Mouse (Mus musculus) frontal cortex, adult 2 months (tissue): ENCODE measurements around the gene H2-Q6. TPM values are rescaled to one million over a fixed set of nuclear protein-coding genes. Genes with fewer than 3 reads are reported as not detected.
"Not testable (repeated sequence)": the region's sequence is repeated elsewhere in the genome, so short reads cannot be mapped to it uniquely, and the experiment has no call there.

Source experiments
- DNase-seq, 2 experiments: peaks; one replicate each; pipeline ENCODE4 v3.0.0; 2022; ENCODE audit warnings: low spot score in 1 of 2; ENCODE audit errors: extremely low spot score in 1 of 2
- polyA plus RNA-seq: library from polyadenylated mRNA; depleted of rRNA; stranded (reverse); fragments of >200 nt; gene quantifications from 2 replicates; pipeline ENCODE4 v1.2.3, GENCODE M21; 2012; rRNA removed

The H2-Q6 gene
- 0.88 and 0.99 TPM in 2 replicates for polyA plus RNA-seq

DNA sequence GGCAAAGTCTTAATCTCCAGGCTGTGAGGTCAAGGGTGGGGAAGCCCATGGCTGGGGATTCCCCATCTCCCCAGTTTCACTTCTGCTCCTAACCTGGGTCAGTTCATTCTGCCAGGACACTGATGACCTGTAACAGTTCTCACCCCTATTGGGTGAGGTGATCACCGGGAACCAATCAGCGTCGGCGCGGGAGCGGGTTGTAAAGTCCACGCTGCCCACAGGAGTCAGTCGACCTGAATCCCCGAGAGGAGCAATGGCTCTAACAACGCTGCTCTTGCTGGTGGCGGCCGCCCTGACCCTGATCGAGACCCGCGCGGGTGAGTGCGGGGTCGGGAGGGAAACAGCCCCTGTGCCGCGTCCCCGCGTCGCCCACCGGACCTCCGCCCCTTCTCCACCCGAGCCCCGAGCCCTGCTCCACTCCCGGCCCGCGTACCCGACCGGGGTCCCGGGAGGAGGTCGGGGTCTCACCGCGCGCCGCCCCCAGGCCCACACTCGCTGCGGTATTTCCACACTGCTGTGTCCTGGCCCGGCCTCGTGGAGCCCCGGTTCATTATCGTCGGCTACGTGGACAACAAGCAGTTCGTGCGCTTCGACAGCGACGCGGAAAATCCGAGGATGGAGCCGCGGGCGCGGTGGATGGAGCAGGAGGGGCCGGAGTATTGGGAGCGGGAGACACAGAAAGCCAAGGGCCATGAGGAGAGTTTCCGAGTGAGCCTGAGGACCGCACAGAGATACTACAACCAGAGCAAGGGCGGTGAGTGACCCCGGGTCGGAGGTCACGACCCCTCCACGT is at the start of gene H2-Q6:
TSS of gene H2-Q6 (plus strand) at position 227 of the 793 bp plus-strand sequence.
- not testable (repeated sequence) for DNase-seq

DNA sequence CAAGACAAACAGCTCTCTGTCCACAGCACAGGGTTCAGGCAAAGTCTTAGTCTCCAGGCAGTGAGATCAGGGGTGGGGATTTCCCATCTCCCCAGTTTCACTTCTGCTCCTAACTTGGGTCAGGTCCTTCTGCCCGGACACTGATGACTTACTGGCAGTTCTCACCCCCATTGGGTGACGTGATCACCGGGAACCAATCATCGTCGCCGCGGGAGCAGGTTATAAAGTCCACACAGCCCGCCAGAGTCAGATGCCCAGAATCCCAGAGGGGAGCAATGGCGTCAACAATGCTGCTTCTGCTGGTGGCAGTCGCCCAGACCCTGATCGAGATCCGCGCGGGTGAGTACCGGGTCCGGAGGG is 45.3 kb upstream of the H2-Q6 start, which contains the start of gene H2-Q4:
TSS of gene H2-Q4 (plus strand) at position 249 of the 360 bp plus-strand sequence.
- peak; percentile 52 to 80 for DNase-seq

DNA sequence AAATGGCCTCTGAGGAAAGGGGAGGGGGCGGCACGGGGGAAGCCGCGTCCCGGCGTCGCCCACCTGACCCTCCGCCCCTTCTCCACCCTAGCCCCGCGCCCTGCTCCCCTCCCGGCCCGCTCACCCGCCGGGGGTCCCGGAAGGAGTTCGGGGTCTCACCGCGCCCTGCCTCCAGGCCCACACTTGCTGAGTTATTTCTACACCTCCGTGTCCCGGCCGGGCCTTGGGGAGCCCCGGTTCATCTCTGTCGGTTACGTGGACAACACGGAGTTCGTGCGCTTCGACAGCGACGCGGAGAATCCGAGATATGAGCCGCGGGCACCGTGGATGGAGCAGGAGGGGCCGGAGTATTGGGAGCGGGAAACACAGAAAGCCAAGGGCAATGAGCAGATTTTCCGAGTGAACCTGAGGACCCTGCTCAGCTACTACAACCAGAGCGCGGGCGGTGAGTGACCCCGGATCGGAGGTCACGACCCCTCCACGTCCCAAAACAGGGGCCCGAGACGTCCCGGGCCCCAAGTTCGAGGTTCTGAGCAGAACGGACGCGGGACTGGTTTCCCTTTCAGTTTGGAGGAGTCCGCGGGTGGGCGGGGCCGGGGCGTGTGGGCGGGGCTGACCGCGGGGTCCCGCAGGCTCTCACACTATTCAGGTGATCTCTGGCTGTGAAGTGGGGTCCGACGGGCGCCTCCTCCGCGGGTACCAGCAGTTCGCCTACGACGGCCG is 44.8 kb upstream of the H2-Q6 start:
- no peak for DNase-seq

DNA sequence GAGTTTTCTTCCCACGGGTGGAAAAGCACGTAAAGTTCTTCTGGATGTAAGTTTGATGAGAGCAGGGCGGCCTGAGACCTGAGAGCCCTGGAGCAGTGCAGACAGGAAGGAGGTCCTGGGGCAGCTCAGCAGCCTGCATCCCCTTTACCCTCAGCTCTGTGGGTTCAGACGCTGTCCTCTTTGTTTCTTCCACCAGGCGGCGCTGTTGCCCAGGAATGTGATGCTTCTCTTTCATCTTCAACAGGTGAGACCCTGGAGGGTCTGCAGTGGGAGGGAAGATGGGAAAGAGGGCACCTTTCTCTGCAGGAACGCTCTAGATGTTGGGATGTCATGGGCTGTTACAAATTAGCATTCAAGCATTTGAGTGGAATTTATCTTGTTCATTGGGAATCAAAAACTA is 34.9 kb upstream of the H2-Q6 start:
- DNase-seq, result not testable (repeated sequence)

DNA sequence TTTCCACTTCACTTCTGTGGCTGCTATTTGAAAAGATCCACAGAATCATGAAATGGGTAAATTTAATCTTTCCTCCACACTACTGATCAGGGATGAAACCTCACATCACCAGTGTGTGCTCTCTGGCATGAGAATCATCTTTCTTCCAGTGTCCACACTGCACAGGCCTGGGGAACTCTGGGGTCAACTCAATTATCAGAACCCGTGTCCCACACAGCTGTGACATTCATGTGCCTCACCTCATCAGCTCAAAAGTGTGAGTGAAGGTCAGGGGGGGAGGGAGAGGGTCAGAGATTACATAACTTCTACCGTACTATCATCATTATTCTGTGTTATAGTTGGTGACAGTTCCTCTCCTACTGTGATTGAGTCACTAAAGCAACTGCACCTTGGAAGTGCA is 32.0 kb upstream of the H2-Q6 start:
- not testable (repeated sequence) for DNase-seq

DNA sequence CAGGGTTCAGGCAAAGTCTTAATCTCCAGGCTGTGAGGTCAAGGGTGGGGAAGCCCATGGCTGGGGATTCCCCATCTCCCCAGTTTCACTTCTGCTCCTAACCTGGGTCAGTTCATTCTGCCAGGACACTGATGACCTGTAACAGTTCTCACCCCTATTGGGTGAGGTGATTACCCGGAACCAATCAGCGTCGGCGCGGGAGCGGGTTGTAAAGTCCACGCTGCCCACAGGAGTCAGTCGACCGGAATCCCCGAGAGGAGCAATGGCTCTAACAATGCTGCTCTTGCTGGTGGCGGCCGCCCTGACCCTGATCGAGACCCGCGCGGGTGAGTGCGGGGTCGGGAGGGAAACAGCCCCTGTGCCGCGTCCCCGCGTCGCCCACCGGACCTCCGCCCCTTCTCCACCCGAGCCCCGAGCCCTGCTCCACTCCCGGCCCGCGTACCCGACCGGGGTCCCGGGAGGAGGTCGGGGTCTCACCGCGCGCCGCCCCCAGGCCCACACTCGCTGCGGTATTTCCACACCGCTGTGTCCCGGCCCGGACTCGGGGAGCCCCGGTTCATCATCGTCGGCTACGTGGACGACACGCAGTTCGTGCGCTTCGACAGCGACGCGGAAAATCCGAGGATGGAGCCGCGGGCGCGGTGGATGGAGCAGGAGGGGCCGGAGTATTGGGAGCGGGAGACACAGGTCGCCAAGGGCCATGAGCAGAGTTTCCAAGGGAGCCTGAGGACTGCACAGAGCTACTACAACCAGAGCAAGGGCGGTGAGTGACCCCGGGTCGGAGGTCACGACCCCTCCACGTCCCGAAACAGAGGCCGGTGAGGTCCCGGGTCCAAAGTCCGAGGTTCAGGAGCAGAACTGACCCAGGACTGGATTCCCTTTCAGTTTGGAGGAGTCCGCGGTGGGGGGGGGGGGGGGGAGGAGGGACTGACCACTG is 30.5 kb upstream of the H2-Q6 start:
- DNase-seq, result not testable (repeated sequence)

DNA sequence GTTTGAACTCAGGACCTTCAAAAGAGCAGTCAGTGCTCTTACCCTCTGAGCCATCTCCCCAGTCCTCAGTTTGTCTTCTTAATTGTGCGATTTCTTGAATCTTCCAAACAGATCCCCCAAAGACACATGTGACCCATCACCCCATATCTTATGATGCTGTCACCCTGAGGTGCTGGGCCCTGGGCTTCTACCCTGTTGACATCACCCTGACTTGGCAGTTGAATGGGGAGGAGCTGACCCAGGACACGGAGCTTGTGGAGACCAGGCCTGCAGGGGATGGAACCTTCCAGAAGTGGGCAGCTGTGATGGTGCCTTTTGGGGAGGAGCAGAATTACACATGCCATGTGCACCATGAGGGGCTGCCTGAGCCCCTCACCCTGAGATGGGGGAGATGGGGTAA is 27.7 kb upstream of the H2-Q6 start:
- not testable (repeated sequence) for DNase-seq

DNA sequence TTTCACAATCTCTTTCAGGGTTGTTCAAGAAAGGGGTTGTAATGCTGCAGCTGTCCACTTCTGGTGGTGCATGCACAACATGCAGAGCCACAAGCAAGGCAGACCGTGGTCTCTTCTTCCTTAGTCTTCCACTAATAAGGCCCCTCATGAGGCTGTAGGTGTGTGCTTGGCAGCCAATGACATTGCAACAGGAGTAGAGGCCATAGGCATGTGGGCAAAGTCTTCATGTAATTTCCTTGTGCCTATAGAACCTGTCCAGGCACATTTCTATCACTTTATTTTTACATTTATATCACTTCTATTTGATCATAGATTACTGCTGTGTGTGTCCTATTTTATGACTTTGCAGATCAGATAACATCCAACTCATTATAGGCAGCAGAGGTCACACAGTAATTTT is 11.6 kb upstream of the H2-Q6 start:
- not testable (repeated sequence) for DNase-seq

DNA sequence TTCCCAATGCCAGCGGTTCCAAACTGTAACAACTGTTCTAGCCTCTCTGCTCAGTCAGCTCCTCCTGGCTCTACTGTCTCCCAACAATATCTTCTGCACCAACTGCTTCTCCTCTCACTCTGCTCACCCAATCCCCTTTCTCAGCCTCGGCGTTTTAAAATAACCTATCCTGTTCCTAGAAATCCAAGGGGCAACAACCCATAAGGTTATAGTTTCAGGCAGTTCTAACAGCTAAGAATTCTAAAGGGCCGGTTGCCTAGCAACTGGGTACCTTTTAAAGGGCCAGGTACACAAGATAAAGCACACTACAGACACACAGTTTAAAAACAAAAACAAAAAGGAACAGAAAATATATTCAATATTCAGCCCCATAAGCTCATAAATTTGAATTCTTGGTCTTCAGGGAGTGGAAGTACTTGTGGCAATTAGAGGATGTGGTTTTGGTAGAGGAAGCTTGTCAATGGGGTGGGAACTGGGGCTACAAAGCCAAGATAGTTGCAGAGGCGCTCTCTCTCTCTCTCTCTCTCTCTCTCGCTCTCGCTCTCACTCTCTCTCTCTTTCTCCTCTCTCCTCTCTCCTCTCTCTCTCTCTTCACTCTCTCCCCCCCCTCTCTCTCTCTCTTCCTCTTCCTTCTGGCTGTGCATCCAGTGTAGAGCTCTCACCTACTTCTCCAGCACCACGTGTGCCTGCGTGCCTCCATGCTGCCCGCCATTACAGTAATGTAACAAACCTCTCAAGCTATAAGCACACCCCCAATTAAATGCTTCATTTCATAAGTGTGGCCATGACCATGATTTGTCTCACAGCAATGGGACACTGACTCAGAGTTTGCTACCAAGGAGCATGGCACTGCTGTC is 9.1 kb upstream of the H2-Q6 start:
- DNase-seq, result not testable (repeated sequence)

DNA sequence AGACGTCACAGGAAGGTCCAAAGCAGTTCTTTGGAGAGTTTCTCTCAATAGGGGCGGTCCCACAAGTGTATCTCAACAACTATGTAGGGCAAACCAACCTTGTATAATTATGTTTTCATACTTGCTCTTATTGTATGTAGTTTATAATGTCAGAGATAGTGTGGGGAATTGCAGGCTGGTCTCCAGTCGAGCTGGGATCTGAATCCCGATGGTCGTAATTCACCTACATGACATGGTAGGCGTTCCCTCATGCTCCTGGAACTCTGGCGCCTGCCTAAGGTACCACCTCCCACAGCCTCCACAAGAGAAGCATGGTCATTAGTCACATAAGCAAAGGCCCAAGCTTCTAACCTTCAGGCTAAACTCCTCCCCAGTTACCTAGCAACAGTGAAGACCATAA is 5.9 kb upstream of the H2-Q6 start:
- no peak for DNase-seq

DNA sequence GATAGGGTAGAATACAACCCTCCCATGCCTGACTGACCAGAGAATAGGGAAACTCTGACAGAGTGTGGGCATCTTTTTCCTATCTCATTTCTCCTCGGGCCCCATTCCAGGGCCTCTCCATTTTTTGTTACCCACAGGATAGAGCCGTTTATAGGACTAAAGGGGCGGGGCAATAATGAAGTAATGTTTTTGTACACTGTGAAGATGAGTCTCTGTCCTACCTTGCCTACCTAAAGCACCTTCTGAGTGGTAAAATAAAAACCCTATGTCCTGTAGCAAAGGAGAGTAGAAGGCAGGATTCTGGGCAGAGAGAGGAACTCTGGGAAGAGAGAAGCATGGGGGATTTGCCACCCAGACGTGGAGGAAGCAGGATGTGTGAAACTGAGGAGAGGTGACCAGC is 5.1 kb upstream of the H2-Q6 start:
- not testable (repeated sequence) for DNase-seq

DNA sequence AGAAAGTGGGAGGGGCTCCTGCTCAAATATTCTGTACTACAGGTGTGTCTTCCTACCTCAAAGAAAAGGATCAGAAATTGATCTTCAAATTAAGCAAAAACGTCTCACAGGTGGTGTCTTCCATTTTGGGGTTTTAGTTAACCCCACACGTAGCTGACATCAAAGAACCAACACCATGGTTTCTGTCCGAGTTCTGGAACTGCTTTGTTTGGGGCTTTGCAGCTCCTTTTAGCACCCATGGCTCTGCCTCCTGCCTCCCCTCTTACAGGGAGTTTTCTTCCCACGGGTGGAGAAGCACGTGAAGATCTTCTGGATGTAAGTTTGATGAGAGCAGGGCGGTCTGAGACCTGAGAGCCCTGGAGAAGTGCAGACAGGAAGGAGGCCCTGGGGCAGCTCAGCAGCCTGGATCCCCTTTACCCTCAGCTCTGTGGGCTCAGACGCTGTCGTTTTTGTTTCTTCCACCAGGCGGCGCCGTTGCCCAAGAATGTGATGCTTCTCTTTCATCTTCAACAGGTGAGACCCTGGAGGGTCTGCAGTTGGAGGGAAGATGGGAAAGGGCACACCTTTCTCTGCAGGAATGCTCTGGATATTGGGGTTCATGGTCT is 4.3 kb upstream of the H2-Q6 start:
- DNase-seq, result not testable (repeated sequence)

DNA sequence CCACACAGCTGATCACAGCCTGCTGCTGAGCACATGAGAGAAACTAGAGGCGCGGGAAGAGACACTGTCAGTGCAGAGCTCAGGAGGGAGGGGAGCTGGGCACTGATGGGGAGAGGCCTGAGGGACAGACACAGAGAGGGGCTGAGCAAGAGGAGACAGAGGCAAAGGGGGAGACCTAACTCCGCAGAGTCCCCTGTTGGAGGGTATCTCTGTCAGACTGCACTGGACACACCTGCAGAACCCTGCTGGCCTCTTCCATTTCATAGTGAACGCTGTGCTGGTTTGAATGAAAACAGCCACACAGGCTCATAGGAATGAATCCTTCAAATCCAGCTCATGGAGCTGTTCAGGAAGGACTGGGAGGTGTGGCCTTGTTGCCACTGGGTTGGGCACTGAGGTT is 3.3 kb upstream of the H2-Q6 start:
- DNase-seq, result not testable (repeated sequence)

DNA sequence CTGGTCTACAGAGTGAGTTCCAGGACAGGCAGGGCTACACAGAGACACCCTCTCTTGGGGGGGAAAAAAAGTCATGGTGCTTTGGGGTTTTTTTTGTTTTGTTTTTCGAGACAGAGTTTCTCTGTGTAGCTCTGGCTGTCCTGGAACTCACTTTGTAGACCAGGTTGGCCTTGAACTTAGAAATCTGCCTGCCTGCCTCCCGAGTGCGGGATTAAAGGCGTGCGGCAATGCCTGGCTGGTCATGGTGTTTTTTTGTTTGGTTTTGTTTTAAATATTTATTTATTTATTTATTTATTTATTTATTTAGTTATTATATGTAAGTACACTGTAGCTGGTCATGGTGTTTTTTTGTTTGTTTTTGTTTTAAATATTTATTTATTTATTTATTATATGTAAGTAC is 2.3 kb upstream of the H2-Q6 start:
- DNase-seq, result not testable (repeated sequence)

DNA sequence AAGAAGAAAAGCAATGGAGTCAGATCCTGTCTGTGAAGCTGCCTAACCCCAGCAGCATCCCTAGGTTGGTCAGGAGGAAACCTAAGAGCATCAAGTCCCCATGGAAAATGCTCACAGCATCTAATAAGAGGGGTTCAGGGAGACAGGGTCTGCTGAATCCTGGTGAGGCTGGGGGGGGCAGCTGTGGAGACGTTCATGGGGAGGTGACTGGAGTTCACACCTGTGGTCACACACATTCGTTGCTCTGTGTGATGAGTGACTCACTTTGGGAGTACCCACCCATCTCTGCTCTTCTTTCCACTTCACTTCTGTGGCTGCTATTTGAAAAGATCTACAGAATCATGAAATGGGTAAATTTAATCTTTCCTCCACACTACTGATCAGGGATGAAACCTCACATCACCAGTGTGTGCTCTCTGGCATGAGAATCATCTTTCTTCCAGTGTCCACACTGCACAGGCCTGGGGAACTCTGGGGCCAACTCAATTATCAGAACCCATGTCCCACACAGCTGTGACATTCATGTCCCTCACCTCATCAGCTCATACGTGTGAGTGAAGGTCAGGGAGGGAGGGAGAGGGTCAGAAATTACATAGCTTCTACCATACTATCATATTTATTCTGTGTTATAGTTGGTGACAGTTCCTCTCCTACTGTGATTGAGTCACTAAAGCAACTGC is 1.4 kb upstream of the H2-Q6 start:
- DNase-seq, result not testable (repeated sequence)

DNA sequence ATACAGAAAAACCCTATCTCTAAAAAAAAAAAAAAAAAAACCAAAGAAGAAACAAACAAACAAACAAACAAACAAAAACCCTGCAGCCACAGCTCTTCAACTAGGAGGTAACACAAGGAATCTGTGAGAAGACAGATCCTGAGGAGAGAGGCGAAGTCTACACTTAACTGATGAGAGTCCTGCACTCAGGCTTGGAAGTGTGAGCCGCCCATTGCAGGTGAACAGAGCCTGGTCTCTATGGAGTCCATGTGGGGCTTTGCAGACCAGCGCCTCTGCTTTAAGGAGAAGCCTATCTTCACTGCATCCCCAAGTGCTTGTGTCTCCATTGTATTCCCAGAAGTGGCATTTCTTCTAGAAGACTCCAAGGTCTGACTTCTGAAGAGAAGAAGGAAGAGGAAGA is 544 bp upstream of the H2-Q6 start:
- DNase-seq, result not testable (repeated sequence)

DNA sequence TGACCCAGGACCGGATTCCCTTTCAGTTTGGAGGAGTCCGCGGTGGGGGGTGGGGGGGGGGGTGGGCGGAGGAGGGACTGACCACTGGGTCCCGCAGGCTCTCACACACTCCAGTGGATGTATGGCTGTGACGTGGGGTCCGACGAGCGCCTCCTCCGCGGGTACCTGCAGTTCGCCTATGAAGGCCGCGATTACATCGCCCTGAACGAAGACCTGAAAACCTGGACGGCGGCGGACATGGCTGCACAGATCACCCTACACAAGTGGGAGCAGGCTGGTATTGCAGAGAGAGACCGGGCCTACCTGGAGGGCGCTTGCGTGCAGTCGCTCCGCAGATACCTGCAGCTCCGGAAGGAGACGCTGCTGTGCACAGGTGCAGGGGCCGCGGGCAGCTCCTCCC is 824 bp downstream of the H2-Q6 start:
- not testable (repeated sequence) for DNase-seq

DNA sequence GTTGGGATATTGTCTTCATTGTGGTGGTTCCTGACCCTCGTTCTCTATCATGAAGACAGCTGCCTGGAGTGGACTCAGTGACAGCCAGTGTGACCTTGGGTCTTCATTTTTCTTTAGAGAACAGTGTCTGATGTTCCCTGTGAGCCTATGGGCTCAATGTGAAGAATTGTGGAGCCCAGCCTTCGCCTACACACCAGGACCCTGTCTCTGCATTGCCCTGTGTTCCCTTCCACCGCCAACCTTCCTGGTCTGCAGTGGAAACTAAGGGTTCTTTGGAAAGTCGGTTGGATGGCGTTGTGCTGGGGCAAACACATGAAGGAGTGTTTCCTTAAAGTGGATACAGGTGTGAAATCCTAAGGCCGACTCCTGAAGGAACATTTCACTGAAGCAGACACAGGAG is 4.2 kb downstream of the H2-Q6 start:
- DNase-seq, result not testable (repeated sequence)

DNA sequence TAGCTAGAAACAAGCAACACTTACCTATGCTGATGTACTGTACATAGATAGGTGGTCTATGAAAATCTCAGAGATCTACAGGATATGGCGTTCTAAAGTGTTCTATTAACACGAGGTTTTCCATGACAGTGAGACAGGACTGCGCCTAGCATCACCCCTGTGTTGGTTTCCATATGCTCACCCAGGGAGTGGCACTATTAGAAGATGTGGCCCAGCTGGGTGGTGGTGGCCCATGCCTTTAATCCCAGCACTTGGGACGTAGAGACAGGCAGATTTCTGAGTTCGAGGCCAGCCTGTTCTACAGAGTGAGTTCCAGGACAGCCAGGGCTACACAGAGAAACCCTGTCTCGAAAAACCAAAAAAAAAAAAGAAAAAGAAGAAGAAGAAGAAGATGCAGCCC is 6.0 kb downstream of the H2-Q6 start:
- DNase-seq, result not testable (repeated sequence)
